Mouse (Mus musculus): ENCODE results near the gene Creb3l4.

DNA sequence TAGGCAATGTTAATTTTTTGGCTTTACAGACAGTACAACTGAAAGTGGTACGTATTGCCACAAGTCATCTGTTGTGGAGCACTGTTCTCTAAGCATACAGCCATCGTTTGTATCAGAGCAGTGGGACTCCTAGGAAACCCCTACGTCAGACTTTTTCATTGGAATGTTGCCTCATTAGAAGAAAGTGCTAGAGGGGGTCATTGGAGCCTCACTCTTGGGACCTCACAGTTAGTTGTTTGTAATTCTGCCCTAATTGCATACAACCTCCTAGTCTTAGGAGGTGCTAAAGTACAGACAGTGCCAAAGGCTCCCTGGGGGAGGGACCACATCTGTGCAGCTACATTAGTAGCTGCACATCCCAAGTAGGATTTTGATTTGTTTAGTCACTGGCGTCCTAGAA lies 48.6 kb downstream of the Creb3l4 start:
- TF ChIP-seq TCF12 (IDR thresholded peaks at IDR 0.05; ENCODE audit: low read depth, low read length) (no peak), MYC (IDR thresholded peaks at IDR 0.05; ENCODE audit: low read depth, low read length) (no peak), KAT2A (conservative IDR thresholded peaks at IDR 0.05; ENCODE audit: low read depth, low read length) (no peak), CTCF (IDR thresholded peaks at IDR 0.05 in 2 of 3, conservative IDR thresholded peaks at IDR 0.05 in 1 of 3; ENCODE audit: control insufficient read depth in 1 of 3, insufficient read depth in 1 of 3, low read depth in 2 of 3, low read length in 3 of 3, poor library complexity in 1 of 3, severe bottlenecking in 1 of 3) (no peak), MAX (IDR thresholded peaks at IDR 0.05; ENCODE audit: low read length) (no peak), POLR2A (IDR thresholded peaks at IDR 0.05; ENCODE audit: control insufficient read depth in 1 of 2, insufficient read depth in 1 of 2, low read depth in 1 of 2, low read length in 2 of 2, poor library complexity in 1 of 2) (no peak), NRF1 (IDR thresholded peaks at IDR 0.05; ENCODE audit: insufficient read depth, low read depth, low read length, poor library complexity, severe bottlenecking) (no peak), RAD21 (IDR thresholded peaks at IDR 0.05; ENCODE audit: low read depth, low read length) (no peak), ELF1 (IDR thresholded peaks at IDR 0.05; ENCODE audit: low read depth, low read length) (no peak), EP300 (IDR thresholded peaks at IDR 0.05; ENCODE audit: low read depth in 1 of 2, low read length in 2 of 2) (no peak), MEF2A (IDR thresholded peaks at IDR 0.05; ENCODE audit: extremely low read depth, insufficient replicate concordance, low read depth, low read length, poor library complexity, severe bottlenecking) (no peak), GATA1 (IDR thresholded peaks at IDR 0.05; ENCODE audit: low read depth, low read length) (no peak), MXI1 (IDR thresholded peaks at IDR 0.05; ENCODE audit: low read depth, low read length) (no peak), ZNF384 (IDR thresholded peaks at IDR 0.05; ENCODE audit: low read depth, low read length) (no peak)
